Mouse (Mus musculus): Measurements from ENCODE around the gene Slc18a3.

Gene Slc18a3

GRCm38 (mm10) chr14:32464601-32465505 lies at the start of gene Slc18a3:
Gene Slc18a3 (minus strand): TSS chr14:32464850.
- no peak for DNase-seq (ENCODE audit: extremely low read depth, low read depth)

- DNase-seq (ENCODE audit: extremely low read depth, low read depth), result peak; percentile 71
Measured at GRCm38 (mm10) chr14:32513336-32514032, 48.8 kb upstream of the Slc18a3 start, which contains the start of gene Ercc6. Gene Ercc6 (plus strand): TSS chr14:32513521.

DNA sequence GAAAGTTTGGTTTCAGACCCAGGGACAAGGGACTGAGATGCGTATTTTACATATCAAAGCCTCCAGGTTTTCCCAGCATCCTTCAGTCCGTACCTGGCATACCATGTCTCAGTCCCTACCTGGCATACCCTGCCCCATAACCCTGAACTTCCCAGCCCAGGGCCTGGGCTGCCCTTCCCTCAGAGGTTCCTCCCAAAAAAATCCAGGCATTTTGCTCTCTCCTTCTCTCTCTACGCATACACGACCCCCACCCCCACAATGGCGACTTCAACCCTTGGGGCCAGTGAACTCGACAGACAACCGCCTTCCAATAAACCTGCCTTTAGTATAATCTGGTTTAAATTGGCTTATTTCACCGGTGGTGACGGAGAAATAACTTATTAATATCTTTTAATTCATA lies 48.3 kb upstream of the Slc18a3 start:
- DNase-seq (ENCODE audit: extremely low read depth, low read depth), result no peak

DNA sequence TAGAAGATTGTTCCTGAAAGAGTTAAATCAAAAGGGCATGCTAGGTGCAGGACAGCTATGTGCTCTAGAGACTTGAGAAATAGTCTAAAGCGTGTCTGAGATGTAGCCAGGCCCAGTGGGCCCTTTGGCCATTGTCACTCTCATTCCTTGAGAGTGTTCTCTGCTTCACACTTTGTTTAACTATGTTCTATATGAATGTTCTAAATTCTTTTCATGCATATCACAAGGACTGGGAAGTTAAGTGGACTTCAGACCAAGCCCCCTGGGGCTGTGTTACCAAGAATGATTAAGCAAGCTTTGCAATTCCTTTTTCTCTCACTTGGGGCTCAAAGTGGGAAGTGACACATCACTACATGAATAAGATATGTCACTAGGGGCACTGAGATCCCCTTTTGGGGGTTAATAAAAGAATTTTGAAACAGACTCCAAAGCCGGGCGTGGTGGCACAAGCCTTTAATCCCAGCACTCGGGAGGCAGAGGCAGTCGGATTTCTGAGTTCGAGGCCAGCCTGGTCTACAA lies 44.9 kb upstream of the Slc18a3 start:
- peak; percentile 68 for DNase-seq (ENCODE audit: extremely low read depth, low read depth)

DNA sequence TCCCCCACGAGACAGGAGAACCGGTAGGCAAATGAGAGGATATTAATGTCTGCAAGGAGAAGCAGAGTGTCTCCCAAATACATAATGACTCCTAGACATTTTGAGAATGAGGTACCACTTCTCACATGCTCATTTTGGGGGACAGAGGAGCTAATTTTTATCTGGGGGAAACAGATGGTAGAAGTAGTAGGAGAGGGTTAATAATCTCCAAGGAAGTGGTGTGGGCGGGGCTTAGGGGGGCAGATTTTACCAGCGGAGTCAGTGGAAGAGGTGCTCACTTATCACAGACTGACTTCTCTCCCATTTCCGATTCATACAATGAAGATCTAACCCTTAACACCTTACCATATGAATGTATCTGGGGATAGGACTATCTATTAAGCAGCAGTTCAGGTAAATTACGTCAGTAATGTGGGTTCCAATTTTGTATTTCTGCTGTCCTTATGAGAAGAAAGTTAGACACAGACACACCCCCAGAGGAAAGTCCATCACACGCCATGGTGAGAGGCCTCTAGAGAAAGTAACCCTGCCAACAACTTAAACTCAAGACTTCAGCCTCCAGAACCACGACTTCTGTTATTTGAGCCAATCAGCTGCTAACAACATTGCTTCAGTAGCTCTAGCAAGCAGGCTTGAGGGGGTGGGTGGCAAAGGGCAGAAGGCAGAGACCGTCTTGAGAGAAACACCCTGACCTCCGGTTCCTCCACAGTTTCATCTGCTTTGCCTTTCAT lies 43.6 kb upstream of the Slc18a3 start:
- peak; percentile 92 for DNase-seq (ENCODE audit: extremely low read depth, low read depth)

GRCm38 (mm10) chr14:32507216-32507615 lies 42.6 kb upstream of the Slc18a3 start:
- no peak for DNase-seq (ENCODE audit: extremely low read depth, low read depth)

DNA sequence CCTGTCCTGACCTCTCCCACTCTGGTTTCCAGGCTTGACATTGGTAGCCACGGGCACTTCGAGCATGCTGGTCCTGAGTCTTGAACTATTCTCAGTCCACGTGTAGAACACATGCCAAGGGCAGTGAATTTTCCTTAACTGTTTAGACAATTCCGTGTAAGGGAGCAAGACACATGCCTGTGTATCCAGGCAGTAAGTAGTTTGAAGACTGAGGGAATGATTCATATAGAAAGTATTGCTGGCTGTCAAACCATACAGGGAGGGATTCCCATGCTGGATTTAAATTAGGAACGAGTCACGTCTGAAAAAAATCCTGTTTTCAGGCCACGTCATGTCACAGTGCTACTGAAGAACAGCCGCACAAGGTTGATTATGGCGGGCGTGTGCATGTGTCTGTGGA lies 41.7 kb upstream of the Slc18a3 start:
- DNase-seq (ENCODE audit: extremely low read depth, low read depth), result no peak

GRCm38 (mm10) chr14:32503897-32504296 lies 39.2 kb upstream of the Slc18a3 start:
- DNase-seq (ENCODE audit: extremely low read depth, low read depth), result no peak

DNA sequence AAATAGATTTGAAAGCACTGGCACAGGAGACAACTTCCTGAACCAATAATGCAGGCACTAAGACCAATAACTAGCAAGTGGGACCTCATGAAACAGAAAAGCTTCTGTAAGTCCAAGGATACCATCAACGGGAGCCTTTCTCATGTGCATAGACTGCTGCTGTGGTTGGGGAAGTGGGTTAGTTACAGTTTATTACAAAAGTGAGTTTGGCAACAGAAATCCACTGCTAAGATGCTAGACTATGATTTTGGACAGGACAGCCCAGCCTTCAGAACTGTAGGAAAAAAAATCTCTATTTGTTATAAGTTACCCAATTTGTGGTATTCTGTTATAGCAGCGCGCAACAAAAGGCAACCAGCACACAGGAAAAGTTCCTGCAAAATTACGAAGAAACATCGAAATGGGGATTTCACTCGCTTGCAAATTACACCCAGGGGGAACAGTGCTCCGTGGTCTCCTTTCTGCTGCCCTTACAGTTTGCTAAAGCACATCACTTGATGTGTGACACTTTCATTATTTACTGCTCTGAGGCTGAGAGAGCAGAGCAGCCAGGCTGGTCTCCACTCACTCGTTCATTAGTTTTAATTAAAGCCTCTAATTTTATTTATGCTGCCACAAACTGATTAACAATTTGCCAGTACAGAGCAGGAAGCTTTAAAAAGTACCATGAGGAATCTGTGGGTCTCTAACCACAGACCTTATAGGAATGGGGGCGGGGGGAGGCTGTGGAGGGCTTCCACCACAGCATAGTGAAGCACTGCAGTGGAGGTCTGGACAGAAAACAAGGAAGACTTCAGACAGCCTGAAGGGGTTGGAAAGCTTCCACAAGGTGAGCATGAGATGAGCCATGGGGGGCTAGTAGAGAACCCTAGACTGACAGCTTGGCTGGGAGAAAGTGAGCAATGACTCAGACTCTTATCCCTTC lies 38.4 kb upstream of the Slc18a3 start:
- no peak for DNase-seq (ENCODE audit: extremely low read depth, low read depth)

- DNase-seq (ENCODE audit: extremely low read depth, low read depth), result no peak
Measured at GRCm38 (mm10) chr14:32501303-32501702, 36.7 kb upstream of the Slc18a3 start.

DNA sequence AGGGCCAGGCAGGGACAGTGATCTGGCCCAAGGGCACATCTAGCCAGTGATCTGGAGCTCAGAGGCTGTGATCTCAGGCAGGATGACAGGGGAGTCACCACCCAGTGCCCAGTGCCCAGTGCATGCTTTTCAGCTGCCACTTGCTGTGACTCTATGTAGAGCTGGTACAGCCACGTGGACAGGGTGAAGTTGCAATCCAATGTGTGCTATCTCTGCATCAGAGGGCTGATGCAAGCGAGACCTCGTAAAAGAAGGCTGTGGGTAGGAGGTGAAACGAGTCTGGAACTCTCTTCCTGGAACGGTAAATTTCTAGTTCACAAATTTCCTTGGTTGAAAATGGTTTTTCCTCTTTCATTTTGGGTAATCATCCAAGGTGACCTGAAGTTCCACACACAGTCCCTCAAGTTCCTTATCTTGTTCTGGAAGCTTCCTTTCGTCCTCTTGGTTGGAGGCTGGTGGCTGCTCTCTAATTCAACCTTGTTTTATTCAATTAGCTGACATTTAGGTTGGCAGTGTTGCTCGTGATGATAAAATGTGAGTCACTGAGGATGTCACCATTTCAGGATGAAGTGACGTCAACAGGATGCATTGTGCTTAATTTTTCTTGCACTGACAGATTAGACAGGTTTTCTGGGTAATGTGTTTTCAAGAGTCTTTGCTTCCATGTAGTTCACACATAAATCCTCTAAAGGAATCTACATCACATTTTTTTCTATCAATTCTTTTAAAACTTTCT lies 31.6 kb upstream of the Slc18a3 start:
- DNase-seq (ENCODE audit: extremely low read depth, low read depth), result no peak

DNA sequence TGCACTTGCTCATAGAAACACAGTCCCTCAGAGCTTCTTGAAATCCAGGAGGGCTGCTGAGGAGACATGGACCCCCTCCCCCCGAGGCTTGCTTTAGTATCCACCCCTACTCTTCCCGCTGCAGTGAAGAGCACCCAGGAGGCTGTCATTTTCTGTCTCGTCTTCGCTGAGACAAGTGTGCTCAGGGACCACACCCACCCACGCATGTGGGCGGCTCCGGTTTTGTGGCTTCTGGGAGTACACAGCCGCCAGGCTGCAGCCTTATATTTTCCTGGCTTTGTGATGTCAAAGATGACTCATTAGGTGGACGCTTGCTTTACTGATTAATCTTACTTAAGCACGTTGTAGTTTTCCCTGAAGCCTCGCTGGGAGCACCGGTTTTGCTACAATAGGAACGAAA lies 27.9 kb upstream of the Slc18a3 start:
- no peak for DNase-seq (ENCODE audit: extremely low read depth, low read depth)

- peak; percentile 24 for DNase-seq (ENCODE audit: extremely low read depth, low read depth)
Measured at GRCm38 (mm10) chr14:32482061-32482460, 17.4 kb upstream of the Slc18a3 start.

GRCm38 (mm10) chr14:32477581-32477980 lies 12.9 kb upstream of the Slc18a3 start:
- no peak for DNase-seq (ENCODE audit: extremely low read depth, low read depth)

GRCm38 (mm10) chr14:32476559-32476958 lies 11.9 kb upstream of the Slc18a3 start:
- DNase-seq (ENCODE audit: extremely low read depth, low read depth), result no peak

- DNase-seq (ENCODE audit: extremely low read depth, low read depth), result peak; percentile 21
Measured at GRCm38 (mm10) chr14:32472996-32473395, 8.3 kb upstream of the Slc18a3 start.

DNA sequence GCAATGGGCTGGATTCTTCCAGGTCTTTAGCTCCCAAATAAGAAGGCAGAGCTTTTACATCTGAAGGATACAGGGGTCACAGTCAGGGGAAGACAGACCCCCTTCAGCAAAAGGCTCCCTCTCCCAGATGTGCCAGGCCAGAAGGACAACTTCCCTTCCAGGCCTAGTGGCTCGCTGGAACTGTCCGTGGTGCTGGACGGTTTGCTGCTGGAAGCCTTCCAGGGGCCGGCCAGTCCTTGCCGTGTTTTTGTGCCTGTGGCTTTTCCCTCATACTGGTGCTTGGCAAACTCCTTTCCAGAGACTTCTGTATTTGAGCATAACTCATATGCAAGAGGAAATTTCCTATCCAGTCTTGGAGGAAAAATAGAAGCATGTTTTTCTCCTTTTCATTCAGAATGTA lies 3.0 kb upstream of the Slc18a3 start:
- DNase-seq (ENCODE audit: extremely low read depth, low read depth), result no peak

DNA sequence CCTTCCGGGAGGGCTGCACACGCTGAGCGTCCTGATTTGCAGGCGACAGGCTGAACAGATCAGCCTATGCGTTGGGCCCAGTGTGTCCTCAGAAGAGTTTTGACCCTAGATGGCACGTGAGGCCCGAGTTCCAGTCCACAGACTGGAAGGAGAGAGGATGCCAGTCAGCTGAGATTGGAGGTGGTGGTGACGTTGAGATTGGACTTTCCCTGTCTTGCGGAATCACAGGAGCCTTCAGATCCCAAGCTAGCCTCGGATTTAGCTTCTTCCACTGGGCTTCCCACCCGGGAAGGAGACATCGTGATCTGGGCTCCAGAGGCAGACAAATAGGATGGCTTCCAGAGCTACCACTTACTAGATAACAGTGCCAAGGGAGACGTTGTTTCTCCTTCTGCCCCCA lies 1.2 kb upstream of the Slc18a3 start, which contains the start of gene Chat:
TSS of gene Chat (minus strand) at position 101 of the 400 bp plus-strand sequence.
- DNase-seq (ENCODE audit: extremely low read depth, low read depth), result no peak

DNA sequence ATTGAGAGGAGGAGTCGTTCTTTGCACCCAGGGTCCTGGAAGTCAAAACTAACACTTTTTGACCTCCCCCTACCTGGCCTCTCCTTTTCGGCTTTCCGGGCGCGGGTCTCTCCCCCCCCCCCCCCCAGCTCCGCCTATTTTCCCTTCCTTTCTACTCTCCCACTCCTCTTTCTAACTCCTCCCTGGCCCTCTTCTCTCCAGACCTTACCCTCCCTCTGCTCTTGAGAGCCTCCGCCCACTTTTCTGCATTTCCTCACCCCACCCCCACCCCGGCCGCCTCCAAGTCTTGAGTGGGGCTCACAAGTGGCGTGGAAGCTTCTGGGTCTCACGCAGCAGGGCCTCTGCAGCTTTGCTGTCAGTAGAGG lies 838 bp upstream of the Slc18a3 start:
- no peak for DNase-seq (ENCODE audit: extremely low read depth, low read depth)

Measured in MEL-GATA-1-ER (cell line).